Mouse (Mus musculus): ENCODE data around the gene Tmem117.

DNA sequence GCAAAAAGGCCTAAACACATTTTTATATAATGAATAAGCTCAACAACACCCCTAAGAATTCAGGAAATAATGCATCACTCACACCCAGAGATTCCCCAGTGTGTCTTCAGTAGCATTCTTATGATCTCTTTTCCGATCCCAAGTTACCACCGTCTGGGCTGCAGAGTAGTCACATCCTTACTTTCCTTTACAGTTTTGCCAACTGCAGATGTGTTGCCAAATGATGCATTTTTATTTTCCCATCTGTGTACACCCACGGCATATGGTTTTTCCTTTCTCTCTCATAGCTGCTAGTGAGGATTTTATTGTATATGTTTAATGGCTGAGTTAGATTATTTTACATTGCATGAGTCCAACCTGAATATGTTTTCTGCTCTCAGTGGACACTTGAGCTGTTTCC is 327.7 kb downstream of the Tmem117 start:
- TF ChIP-seq POLR2A (IDR thresholded peaks at IDR 0.05; ENCODE audit: low read depth, low read length): no peak
- no peak for TF ChIP-seq CTCF (IDR thresholded peaks at IDR 0.05; ENCODE audit: extremely low read depth, insufficient read length, insufficient replicate concordance, low read depth, low read length)

Measured in small intestine, adult 2 months (tissue).